Mouse (Mus musculus) small intestine, adult 2 months (tissue): ENCODE data around the gene Pla2r1. TPM values are rescaled to one million over a fixed set of nuclear protein-coding genes. Genes with fewer than 3 reads are reported as not detected.

ENCODE experiments used
- H3K27ac ChIP-seq: fragments of 200-500 bp; 2 replicates; pipeline ENCODE4 v1.5.1; 2012; ENCODE audit warnings: low read depth, low read length, control low read depth, inconsistent platforms; ENCODE audit not compliant: insufficient read depth
- H3K27me3 ChIP-seq: fragments of 200-500 bp; 2 replicates; pipeline ENCODE4 v1.6.1; 2012; ENCODE audit warnings: mild to moderate bottlenecking, moderate library complexity, low read length, inconsistent platforms; ENCODE audit not compliant: control insufficient read depth, insufficient read depth
- H3K36me3 ChIP-seq: fragments of 200-500 bp; 2 replicates; pipeline ENCODE4 v1.6.1; 2012; ENCODE audit warnings: mild to moderate bottlenecking, low read length, control low read depth, inconsistent platforms; ENCODE audit not compliant: control insufficient read depth, insufficient read depth
- H3K4me1 ChIP-seq: fragments of 200-500 bp; 2 replicates; pipeline ENCODE4 v1.6.1; 2012; ENCODE audit warnings: low read length, inconsistent platforms, mixed read lengths; ENCODE audit not compliant: control insufficient read depth, insufficient read depth, insufficient read length
- H3K4me3 ChIP-seq: fragments of 200-500 bp; 2 replicates; pipeline ENCODE4 v1.5.1; 2012; ENCODE audit warnings: low read depth, mild to moderate bottlenecking, control low read depth, inconsistent platforms, low read length, moderate library complexity
- CTCF ChIP-seq: fragments of 200-500 bp; IDR thresholded peaks from 2 replicates; pipeline ENCODE4 v1.5.1; 2012; ENCODE audit warnings: low read depth, mild to moderate bottlenecking, control low read depth, inconsistent platforms, low read length, moderate library complexity, mixed read lengths; ENCODE audit not compliant: insufficient replicate concordance, insufficient read length; ENCODE audit errors: extremely low read depth
- POLR2A ChIP-seq: fragments of 200-500 bp; IDR thresholded peaks from 2 replicates; pipeline ENCODE4 v1.6.1; 2012; ENCODE audit warnings: low read depth, mild to moderate bottlenecking, control low read depth, inconsistent platforms, low read length, moderate library complexity
- WGBS: fragments of 180-500 bp; shearing (Covaris S2); methylation state at CpG from one replicate; pipeline ENCODE4 v1.1.7; 2018; 5-methylcytosine and 5-hydroxymethylcytosine counted together
- polyA plus RNA-seq: library from polyadenylated mRNA; depleted of rRNA; stranded (reverse); fragments of >200 nt; gene quantifications from 2 replicates; pipeline ENCODE4 v1.2.3, GENCODE M21; 2012

Gene Pla2r1
- polyA plus RNA-seq, 1 experiment: 0.85 TPM

- Histone ChIP-seq H3K27me3 (no peaks in the 10 kb centered on the region), H3K4me3 (no peak overlapping the region), H3K27ac (no peak overlapping the region), H3K4me1 (no peaks in the 10 kb centered on the region), H3K36me3 (no peaks in the 10 kb centered on the region)
- WGBS: 81% methylated on average over 8 of the region's 8 CpGs
- TF ChIP-seq CTCF: no peak
- TF ChIP-seq POLR2A: no peak
Observed at GRCm38 (mm10) chr2:60534755-60535154, 18.4 kb downstream of the Pla2r1 start.

DNA sequence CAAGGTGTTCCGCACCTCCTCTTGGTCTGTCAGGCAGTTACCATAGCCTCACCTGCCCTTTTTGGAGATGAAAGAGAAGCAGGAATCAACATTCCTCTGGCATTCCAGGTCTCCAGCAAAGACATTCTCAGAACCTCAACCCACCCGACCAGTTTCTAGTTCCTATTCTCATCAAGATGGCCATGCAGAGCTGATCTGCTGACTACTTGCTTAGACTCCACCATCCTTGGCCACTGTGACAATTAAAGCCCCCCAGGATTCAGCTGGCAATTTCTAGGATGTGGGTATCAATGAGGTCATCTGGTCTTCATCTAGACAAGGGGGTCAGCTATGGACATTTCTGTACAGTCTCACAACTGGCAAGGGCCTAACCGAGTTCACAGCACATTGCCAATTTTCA is 20.1 kb downstream of the Pla2r1 start:
- Histone ChIP-seq H3K4me1 (no peaks in the 10 kb centered on the region), H3K4me3 (no peak overlapping the region), H3K27me3 (no peaks in the 10 kb centered on the region), H3K36me3 (no peaks in the 10 kb centered on the region), H3K27ac (no peak overlapping the region)
- TF ChIP-seq POLR2A: no peak
- no peak for TF ChIP-seq CTCF
- WGBS: 83% methylated on average over 3 of the region's 3 CpGs

DNA sequence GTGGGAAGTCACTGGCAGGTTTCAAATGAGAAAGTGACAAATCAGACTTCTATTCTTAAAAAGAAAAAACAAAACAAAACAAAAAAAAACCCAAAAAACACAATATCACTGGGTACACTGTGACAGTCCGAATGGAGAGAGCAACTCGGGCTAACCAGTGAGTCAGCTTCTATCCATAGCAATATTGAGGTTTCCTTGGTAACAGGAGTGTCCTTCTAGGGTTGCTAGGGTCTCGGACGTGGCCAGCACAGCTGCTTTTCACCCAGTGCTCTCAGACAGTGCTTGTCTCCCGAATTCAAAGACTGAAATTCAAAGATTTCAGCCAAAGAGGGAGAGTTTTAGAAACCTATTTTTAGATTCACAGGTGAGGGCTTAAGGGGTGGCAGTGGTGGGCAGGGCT is 20.6 kb downstream of the Pla2r1 start:
- H3K27ac ChIP-seq: no peak overlapping the region
- H3K4me3 ChIP-seq: no peak overlapping the region
- no peaks in the 10 kb centered on the region for H3K27me3 ChIP-seq
- H3K4me1 ChIP-seq: no peaks in the 10 kb centered on the region
- 74% methylated on average over 5 of the region's 5 CpGs for WGBS
- TF ChIP-seq POLR2A (no peak), CTCF (no peak)
- no peaks in the 10 kb centered on the region for H3K36me3 ChIP-seq

DNA sequence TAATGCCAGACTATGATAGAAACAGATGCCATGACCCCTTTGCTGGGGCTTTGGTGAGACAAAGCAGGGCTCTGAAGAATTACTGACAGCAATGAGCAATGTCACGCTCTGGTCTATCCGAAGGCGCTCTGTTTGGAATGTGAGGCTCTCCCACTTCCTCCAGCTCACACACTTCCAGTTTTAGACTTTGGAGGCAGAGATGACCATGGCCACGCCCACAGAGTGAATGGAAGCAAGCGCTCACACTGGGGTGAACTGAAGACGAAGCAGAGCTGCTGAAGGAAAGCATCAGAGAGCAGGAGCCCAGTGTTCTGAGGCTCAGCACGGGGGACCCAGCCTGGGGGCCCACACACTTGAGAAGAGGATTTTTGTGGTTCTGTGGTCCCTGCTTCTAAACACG is 37.3 kb downstream of the Pla2r1 start:
- no peak for TF ChIP-seq CTCF
- no peak for TF ChIP-seq POLR2A
- Histone ChIP-seq H3K36me3 (no peaks in the 10 kb centered on the region), H3K4me3 (no peak overlapping the region), H3K27ac (no peak overlapping the region), H3K4me1 (no peaks in the 10 kb centered on the region), H3K27me3 (no peaks in the 10 kb centered on the region)
- 53% methylated on average over 8 of the region's 8 CpGs for WGBS

GRCm38 (mm10) chr2:60514863-60515262 is 38.2 kb downstream of the Pla2r1 start:
- Histone ChIP-seq H3K4me3 (no peak overlapping the region), H3K36me3 (no peaks in the 10 kb centered on the region), H3K27me3 (no peaks in the 10 kb centered on the region), H3K4me1 (no peaks in the 10 kb centered on the region), H3K27ac (no peak overlapping the region)
- 67% methylated on average over 4 of the region's 4 CpGs for WGBS
- TF ChIP-seq POLR2A (no peak), CTCF (peak; percentile 52; the same call in 1 of the 2 replicates)

GRCm38 (mm10) chr2:60510718-60511117 is 42.4 kb downstream of the Pla2r1 start:
- WGBS: 77% methylated on average over 1 of the region's 1 CpGs
- Histone ChIP-seq H3K4me3 (no peak overlapping the region), H3K36me3 (no peaks in the 10 kb centered on the region), H3K4me1 (no peaks in the 10 kb centered on the region), H3K27me3 (no peaks in the 10 kb centered on the region), H3K27ac (no peak overlapping the region; the same call in 1 of the 2 replicates)
- no peak for TF ChIP-seq CTCF
- TF ChIP-seq POLR2A: no peak

DNA sequence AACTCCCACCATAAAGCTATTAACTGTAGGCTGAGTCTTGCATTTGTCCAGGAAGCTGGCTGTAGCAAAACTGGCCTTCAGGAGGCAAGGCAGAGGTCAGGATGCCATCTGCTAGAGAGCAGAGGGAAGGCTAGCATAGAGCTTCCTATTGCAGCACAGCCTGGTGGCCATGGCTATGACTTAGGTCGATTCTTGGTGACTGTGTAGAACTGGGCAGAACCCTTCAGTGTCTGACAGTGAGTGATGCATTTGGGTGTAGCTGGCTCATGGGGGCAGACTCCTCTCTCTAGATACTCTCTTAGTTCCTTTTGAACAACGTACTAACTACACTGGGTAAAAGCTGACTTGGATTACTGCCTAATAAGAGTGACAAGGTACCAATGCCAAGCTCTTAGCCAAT is 48.0 kb downstream of the Pla2r1 start:
- no peaks in the 10 kb centered on the region for H3K36me3 ChIP-seq
- H3K4me3 ChIP-seq: no peak overlapping the region
- no peaks in the 10 kb centered on the region for H3K4me1 ChIP-seq
- WGBS: 39% methylated on average over 2 of the region's 2 CpGs
- H3K27ac ChIP-seq: no peak overlapping the region
- no peak for TF ChIP-seq CTCF
- no peak for TF ChIP-seq POLR2A
- H3K27me3 ChIP-seq: no peaks in the 10 kb centered on the region

DNA sequence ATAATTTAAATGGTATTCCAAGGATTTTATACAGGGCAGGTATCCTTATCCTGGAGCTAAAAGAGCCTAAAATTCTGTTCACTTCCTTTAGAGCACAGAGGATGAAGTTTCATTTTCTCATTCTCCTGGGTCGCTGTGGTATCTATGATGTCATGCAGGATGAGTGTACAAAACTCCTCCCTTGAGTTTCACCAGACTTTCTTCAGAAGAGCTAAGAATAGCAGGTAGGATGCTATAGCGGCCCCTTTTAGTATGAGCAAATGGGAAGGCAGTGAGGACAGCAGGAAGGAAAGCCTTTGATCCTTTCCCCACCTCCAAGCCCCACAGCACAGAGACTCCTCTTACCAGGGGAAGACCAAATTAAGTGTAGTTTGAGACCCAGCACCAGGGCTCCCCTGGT is 48.4 kb downstream of the Pla2r1 start:
- no peak overlapping the region for H3K27ac ChIP-seq
- 36% methylated on average over 2 of the region's 2 CpGs for WGBS
- H3K4me3 ChIP-seq: no peak overlapping the region
- no peaks in the 10 kb centered on the region for H3K36me3 ChIP-seq
- no peaks in the 10 kb centered on the region for H3K4me1 ChIP-seq
- TF ChIP-seq POLR2A: no peak
- no peak for TF ChIP-seq CTCF
- no peaks in the 10 kb centered on the region for H3K27me3 ChIP-seq
